Mouse (Mus musculus): ENCODE results near the gene Hist1h2ah. TPM values are rescaled to one million over a fixed set of nuclear protein-coding genes. Genes with fewer than 3 reads are reported as not detected.
"Not testable (repeated sequence)": the region's sequence is repeated elsewhere in the genome, so short reads cannot be mapped to it uniquely, and the experiment has no call there.

The Hist1h2ah gene
- 10.9 TPM in 1 of 2 replicates, not detected in the other for polyA plus RNA-seq (2015; fragmentation: Nextera tagmentation; extraction: Ambion mirVana)

DNA sequence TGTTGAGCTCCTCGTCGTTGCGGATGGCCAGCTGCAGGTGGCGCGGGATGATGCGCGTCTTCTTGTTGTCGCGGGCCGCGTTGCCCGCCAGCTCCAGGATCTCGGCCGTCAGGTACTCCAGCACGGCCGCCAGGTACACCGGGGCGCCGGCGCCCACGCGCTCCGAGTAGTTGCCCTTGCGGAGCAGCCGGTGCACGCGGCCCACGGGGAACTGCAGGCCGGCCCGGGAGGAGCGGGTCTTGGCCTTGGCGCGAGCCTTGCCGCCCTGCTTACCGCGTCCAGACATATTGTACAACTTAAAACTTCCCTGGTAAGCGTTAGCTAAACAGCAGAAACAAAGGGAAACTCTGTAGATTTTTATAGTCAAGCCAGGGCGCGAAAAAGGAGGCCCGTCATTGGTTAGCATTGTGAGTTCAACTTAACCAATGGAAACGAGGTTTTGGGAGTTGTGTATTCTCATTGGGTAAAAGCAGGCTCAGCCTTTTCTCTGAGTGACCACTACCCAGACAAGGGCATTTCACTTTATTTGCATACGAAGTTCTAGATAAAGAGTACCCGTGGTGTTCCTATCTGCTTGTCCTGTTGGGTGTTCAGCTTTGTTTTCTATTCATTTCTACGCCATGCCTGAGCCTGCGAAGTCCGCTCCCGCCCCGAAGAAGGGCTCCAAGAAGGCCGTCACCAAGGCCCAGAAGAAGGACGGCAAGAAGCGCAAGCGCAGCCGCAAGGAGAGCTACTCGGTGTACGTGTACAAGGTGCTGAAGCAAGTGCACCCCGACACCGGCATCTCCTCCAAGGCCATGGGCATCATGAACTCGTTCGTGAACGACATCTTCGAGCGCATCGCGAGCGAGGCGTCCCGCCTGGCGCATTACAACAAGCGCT lies at the start of gene Hist1h2ah, which contains the start of gene Hist1h2bk:
Hist1h2ah (minus strand) TSS at position 302 of the 882 bp plus-strand sequence.
Hist1h2bk (plus strand) TSS at position 604 of the 882 bp plus-strand sequence.
- not testable (repeated sequence) for H3K36me3 ChIP-seq (ENCODE audit: control insufficient read depth, insufficient read depth, low read length); H3K9me3 ChIP-seq (replicated peaks; ENCODE audit: control insufficient read depth, low read length); H3K27me3 ChIP-seq (ENCODE audit: control insufficient read depth, insufficient read depth, low read length)
- peak within 1 kb of the TSS; percentile 85 for H3K27ac ChIP-seq (ENCODE audit: low read length)
- ATAC-seq (ENCODE audit: insufficient read depth, low FRiP score): peak; percentile 97
- peak within 1 kb of the TSS; percentile 67 for H3K9ac ChIP-seq (ENCODE audit: low read length)
- peak within 1 kb of the TSS; percentile 71 for H3K4me2 ChIP-seq (ENCODE audit: low read depth, low read length)
- 0% methylated on average over 21 of the region's 69 CpGs for WGBS
- H3K4me3 ChIP-seq (replicated peaks; ENCODE audit: low read length): peak within 1 kb of the TSS; percentile 48
- H3K4me1 ChIP-seq (ENCODE audit: control insufficient read depth, insufficient read depth, low read length): peaks cover 20% of the 10 kb centered on the region

- 81% methylated on average over 1 of the region's 1 CpGs for WGBS
- not testable (repeated sequence) for H3K9me3 ChIP-seq (replicated peaks; ENCODE audit: control insufficient read depth, low read length); H3K36me3 ChIP-seq (ENCODE audit: control insufficient read depth, insufficient read depth, low read length); H3K4me3 ChIP-seq (replicated peaks; ENCODE audit: low read length); H3K27ac ChIP-seq (ENCODE audit: low read length); H3K27me3 ChIP-seq (ENCODE audit: control insufficient read depth, insufficient read depth, low read length); H3K4me2 ChIP-seq (ENCODE audit: low read depth, low read length); H3K4me1 ChIP-seq (ENCODE audit: control insufficient read depth, insufficient read depth, low read length); H3K9ac ChIP-seq (ENCODE audit: low read length); ATAC-seq (ENCODE audit: insufficient read depth, low FRiP score)
Observed at GRCm38 (mm10) chr13:22084140-22084539, 48.8 kb upstream of the Hist1h2ah start, which contains the start of gene Vmn1r188. Gene Vmn1r188 (plus strand): TSS chr13:22084440.

GRCm38 (mm10) chr13:22063468-22063867 lies 28.1 kb upstream of the Hist1h2ah start:
- no peak overlapping the region for H3K9ac ChIP-seq (ENCODE audit: low read length)
- H3K27me3 ChIP-seq (ENCODE audit: control insufficient read depth, insufficient read depth, low read length): no peaks in the 10 kb centered on the region
- no peaks in the 10 kb centered on the region for H3K36me3 ChIP-seq (ENCODE audit: control insufficient read depth, insufficient read depth, low read length)
- H3K9me3 ChIP-seq (replicated peaks; ENCODE audit: control insufficient read depth, low read length): peaks cover 4% of the 10 kb centered on the region; the same call in 1 of the 2 replicates
- H3K4me2 ChIP-seq (ENCODE audit: low read depth, low read length): no peak overlapping the region
- H3K27ac ChIP-seq (ENCODE audit: low read length): no peak overlapping the region
- H3K4me1 ChIP-seq (ENCODE audit: control insufficient read depth, insufficient read depth, low read length): no peaks in the 10 kb centered on the region
- ATAC-seq (ENCODE audit: insufficient read depth, low FRiP score): no peak
- WGBS: 60% methylated on average over 1 of the region's 1 CpGs
- no peak overlapping the region for H3K4me3 ChIP-seq (replicated peaks; ENCODE audit: low read length)

DNA sequence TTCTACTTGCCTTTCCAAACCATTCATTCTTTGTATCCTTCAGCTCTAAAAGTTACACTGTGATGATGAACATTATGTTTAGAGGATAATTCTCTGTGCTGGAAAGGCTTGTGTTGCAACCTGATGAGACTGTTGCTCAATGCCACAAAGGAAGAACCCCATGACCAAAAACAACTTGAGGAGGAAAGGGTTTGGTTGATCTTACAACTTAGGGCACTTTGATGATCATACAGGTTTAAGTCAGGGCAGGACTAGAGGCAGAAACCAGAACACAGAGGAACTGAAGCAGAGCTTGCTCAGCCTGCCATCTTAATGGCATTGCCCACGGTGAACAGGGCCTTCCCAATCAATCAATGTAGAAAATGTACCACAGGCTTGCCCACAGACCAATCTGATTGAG lies 26.1 kb upstream of the Hist1h2ah start:
- peaks cover 2% of the 10 kb centered on the region; the same call in 1 of the 2 replicates for H3K9me3 ChIP-seq (replicated peaks; ENCODE audit: control insufficient read depth, low read length)
- no peak overlapping the region for H3K9ac ChIP-seq (ENCODE audit: low read length)
- H3K36me3 ChIP-seq (ENCODE audit: control insufficient read depth, insufficient read depth, low read length): no peaks in the 10 kb centered on the region
- H3K4me2 ChIP-seq (ENCODE audit: low read depth, low read length): no peak overlapping the region
- H3K27me3 ChIP-seq (ENCODE audit: control insufficient read depth, insufficient read depth, low read length): no peaks in the 10 kb centered on the region
- no peak for ATAC-seq (ENCODE audit: insufficient read depth, low FRiP score)
- no peak overlapping the region for H3K4me3 ChIP-seq (replicated peaks; ENCODE audit: low read length)
- WGBS: 50% methylated on average over 1 of the region's 1 CpGs
- H3K27ac ChIP-seq (ENCODE audit: low read length): no peak overlapping the region
- H3K4me1 ChIP-seq (ENCODE audit: control insufficient read depth, insufficient read depth, low read length): no peaks in the 10 kb centered on the region

- no peaks in the 10 kb centered on the region for H3K27me3 ChIP-seq (ENCODE audit: control insufficient read depth, insufficient read depth, low read length)
- H3K4me3 ChIP-seq (replicated peaks; ENCODE audit: low read length): no peak overlapping the region
- WGBS: 88% methylated on average over 1 of the region's 1 CpGs
- H3K36me3 ChIP-seq (ENCODE audit: control insufficient read depth, insufficient read depth, low read length): no peaks in the 10 kb centered on the region
- no peaks in the 10 kb centered on the region for H3K9me3 ChIP-seq (replicated peaks; ENCODE audit: control insufficient read depth, low read length)
- H3K27ac ChIP-seq (ENCODE audit: low read length): no peak overlapping the region
- H3K4me2 ChIP-seq (ENCODE audit: low read depth, low read length): no peak overlapping the region
- no peaks in the 10 kb centered on the region for H3K4me1 ChIP-seq (ENCODE audit: control insufficient read depth, insufficient read depth, low read length)
- no peak overlapping the region for H3K9ac ChIP-seq (ENCODE audit: low read length)
- no peak for ATAC-seq (ENCODE audit: insufficient read depth, low FRiP score)
Observed at GRCm38 (mm10) chr13:22053754-22054153, 18.4 kb upstream of the Hist1h2ah start.

GRCm38 (mm10) chr13:22051523-22051859 lies 16.1 kb upstream of the Hist1h2ah start:
- no peak for ATAC-seq (ENCODE audit: insufficient read depth, low FRiP score)

DNA sequence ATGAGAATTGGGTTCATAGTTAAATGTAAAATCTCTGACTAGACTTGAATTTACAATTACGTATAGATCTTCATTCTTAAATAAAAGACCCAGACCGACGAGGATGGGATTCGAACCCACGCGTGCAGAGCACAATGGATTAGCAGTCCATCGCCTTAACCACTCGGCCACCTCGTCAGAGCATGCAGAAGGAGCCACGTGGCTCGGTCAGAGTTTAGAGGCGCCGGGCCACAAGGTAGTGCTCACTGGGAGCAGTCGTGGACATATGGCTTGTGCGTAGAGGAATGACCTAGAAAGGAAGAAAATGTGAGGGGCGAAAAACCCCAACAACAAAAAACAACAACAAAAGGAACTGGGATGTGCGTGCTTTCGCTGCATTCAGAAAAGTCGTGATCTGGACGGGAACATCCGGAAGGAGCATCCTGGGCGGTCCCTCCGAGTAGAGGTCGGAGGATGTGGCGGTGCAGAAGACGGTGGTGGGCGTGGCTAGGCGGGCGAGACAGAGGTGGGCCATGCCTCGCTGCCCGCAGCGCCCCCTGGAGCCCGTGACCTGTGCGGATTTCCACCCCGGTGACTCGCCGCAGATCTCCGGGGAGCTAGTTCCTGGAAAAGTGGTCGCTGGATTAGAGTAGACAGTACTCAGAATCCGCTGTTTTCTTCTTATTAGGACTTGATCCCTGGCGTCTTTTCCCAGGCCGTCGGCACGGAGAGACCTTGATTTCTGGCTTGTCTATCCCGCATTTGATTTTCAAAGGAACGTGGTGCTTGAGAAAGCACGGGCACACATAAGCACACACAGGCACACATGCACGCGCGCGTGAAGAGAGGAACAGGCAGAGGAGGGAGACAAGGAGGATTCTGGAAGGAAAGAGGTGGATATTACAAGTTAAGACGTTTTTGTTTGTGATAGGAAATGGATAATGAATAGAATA lies 15.5 kb upstream of the Hist1h2ah start:
- ATAC-seq (ENCODE audit: insufficient read depth, low FRiP score): peak; percentile 96
- H3K4me3 ChIP-seq (replicated peaks; ENCODE audit: low read length): peak overlapping the region; percentile 64
- H3K9me3 ChIP-seq (replicated peaks; ENCODE audit: control insufficient read depth, low read length): no peaks in the 10 kb centered on the region
- peak overlapping the region; percentile 80 for H3K4me2 ChIP-seq (ENCODE audit: low read depth, low read length)
- no peaks in the 10 kb centered on the region for H3K4me1 ChIP-seq (ENCODE audit: control insufficient read depth, insufficient read depth, low read length)
- peak overlapping the region; percentile 80 for H3K9ac ChIP-seq (ENCODE audit: low read length)
- no peaks in the 10 kb centered on the region for H3K36me3 ChIP-seq (ENCODE audit: control insufficient read depth, insufficient read depth, low read length)
- under 1% methylated on average over 52 of the region's 52 CpGs for WGBS
- peak overlapping the region; percentile 85 for H3K27ac ChIP-seq (ENCODE audit: low read length)
- H3K27me3 ChIP-seq (ENCODE audit: control insufficient read depth, insufficient read depth, low read length): no peaks in the 10 kb centered on the region

More at GRCm38 (mm10) chr13:22051523-22051859, 16.1 kb upstream of the Hist1h2ah start:
- Histone ChIP-seq H3K27ac (ENCODE audit: low read length) (peak overlapping the region; percentile 85; the same call in 1 of the 2 replicates), H3K4me2 (ENCODE audit: low read depth, low read length) (peak overlapping the region; percentile 80), H3K4me1 (ENCODE audit: control insufficient read depth, insufficient read depth, low read length) (no peaks in the 10 kb centered on the region), H3K4me3 (replicated peaks; ENCODE audit: low read length) (peak overlapping the region; percentile 64), H3K9me3 (replicated peaks; ENCODE audit: control insufficient read depth, low read length) (no peaks in the 10 kb centered on the region), H3K36me3 (ENCODE audit: control insufficient read depth, insufficient read depth, low read length) (no peaks in the 10 kb centered on the region), H3K27me3 (ENCODE audit: control insufficient read depth, insufficient read depth, low read length) (no peaks in the 10 kb centered on the region), H3K9ac (ENCODE audit: low read length) (peak overlapping the region; percentile 80)
- 5% methylated on average over 5 of the region's 5 CpGs for WGBS

GRCm38 (mm10) chr13:22049737-22050440 lies 14.5 kb upstream of the Hist1h2ah start:
- Histone ChIP-seq H3K4me3 (replicated peaks; ENCODE audit: low read length) (peak overlapping the region; percentile 64), H3K27me3 (ENCODE audit: control insufficient read depth, insufficient read depth, low read length) (no peaks in the 10 kb centered on the region), H3K9ac (ENCODE audit: low read length) (peak overlapping the region; percentile 80), H3K36me3 (ENCODE audit: control insufficient read depth, insufficient read depth, low read length) (no peaks in the 10 kb centered on the region), H3K27ac (ENCODE audit: low read length) (peak overlapping the region; percentile 85), H3K9me3 (replicated peaks; ENCODE audit: control insufficient read depth, low read length) (no peaks in the 10 kb centered on the region), H3K4me2 (ENCODE audit: low read depth, low read length) (peak overlapping the region; percentile 80), H3K4me1 (ENCODE audit: control insufficient read depth, insufficient read depth, low read length) (no peaks in the 10 kb centered on the region)
- 1% methylated on average over 14 of the region's 14 CpGs for WGBS
- ATAC-seq (ENCODE audit: insufficient read depth, low FRiP score): no peak
